Mouse (Mus musculus) right cerebral cortex, postnatal 14 days (tissue): ENCODE data around the gene Prph2.

ENCODE experiments used
- DNase-seq: peaks from one replicate; pipeline ENCODE4 v3.0.0; 2022

Prph2 gene

DNA sequence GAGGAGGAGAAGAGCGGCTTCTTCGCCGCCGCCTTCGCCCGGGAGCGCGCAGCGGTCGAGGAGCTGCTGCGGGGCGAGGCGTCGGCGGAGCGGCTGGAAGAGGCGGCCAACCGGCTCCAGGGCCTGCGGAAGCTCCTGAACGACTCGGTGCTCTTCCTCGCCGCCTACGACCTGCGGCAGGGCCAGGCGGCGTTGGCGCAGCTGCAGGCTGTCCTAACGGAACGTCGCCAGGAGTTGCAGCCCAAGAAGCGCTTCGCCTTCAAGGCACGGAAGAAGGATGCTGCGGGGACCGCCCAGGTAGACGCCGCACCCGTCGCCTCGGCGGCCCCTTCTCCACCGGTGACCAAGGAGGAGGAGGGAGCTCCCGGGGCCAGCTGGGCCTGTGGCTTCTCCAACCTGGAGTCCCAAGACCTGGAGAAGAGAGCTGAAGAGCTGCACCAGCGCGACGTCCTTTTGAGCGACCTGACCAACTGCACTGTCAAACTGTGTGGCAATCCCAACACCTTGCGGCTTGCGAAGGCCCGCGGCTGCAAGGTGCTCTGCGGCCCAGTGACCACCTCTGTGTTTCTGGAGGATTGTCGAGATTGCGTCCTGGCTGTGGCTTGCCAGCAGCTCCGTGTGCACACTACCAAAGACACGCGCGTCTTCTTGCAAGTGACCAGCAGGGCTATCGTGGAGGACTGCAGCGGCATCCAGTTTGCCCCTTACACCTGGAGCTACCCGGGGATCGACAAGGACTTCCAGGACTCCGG is 19.2 kb upstream of the Prph2 start:
- DNase-seq = peak; percentile 38

DNA sequence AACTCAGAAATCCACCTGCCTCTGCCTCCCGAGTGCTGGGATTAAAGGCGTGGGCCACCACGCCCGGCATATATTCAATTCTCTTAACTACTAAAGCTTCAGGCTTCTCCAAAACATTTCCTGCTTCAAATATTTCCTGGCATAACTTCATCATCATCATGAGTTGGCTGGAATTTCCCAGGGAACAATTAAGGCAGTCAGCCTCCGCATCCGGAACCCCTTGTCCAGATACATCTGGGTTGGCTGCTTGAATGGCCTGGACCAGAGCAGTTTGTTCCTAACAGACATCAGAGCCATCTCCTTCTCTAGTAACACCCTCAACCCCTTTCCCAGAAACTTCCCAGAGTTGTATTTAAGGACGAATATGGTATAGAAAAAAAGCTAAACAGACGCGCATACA is 14.8 kb upstream of the Prph2 start:
- DNase-seq = no peak

DNA sequence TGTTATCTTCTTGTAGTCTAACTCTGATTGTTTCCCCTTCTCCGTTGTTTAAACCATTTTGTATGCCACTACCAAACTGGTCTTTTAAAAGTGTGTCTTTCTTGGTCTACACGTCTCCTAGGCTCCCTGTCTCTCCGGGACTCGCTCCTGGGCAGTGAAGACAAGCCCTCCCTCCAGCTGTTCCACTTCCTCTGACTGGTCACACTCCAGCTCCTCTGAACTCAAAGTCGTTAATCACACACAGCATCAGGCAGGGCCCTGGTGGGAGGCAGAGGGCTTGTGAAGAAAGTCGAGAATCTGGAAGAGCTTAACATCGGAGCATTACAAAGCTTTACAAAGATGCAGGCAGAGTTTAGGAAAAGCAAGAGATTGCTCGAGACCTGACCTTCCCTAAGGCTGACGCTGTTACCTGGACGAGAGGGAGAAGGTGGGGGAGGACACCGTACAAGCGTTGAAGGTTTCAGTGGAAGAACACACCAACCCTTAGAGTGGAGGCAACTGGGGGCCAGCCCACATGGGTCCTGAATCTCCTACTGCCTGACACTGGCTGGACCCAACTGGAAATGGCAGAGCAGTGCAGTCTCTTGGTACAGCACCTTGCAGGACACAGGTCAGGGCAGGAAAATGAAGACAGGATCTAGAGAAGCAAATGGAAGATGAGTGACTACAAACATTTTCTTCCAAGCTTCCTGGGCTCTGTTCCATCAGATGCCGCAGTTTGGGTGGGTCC is 12.9 kb upstream of the Prph2 start:
- no peak for DNase-seq

DNA sequence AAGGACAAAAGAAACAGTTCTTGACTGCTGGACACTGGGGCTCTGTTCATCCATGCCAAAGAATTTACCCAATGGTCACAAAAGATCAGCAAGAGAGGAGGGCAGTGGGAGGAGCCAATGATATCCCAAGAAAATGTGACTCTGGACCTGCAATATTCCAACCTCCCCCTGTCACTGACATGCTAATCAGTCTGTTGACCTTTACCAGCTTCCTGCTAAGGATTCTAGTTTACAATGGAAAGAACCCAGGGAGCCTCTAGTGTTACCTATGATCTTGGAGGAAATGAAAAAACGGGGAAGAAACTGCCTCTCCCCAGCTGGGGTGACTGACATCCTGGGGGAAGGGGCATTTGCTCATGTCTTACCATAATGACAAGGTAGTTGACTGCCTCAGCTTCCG is 9.3 kb upstream of the Prph2 start:
- DNase-seq = no peak

DNA sequence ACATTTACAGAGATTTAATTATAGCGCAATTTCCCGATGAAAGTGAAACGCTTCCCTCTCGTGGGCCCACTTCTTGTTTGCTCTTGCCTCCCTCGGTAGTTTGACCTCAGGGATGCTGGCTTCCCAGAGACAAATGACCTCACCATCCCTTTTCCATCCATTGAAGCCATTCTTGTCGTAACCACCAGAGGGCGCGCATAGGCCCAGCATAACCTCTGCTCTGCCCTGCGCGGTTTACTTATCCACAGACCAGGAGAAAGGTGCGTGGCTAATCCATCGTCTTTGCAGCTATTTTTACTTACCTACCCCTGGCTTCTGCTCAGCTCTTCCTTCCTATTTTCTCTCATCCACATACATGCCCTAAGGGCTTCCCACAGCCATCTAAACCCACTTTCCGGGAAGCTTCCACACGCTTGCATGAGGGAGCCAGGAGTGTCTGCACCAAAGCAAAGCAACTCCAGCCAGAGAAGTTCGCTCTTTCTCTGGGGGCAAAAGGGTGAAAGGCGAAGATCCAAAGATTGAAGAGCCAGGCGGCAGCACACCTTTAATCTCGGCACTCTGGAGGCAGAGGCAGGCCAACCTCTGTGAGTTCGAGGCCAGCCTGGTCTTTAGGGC is 6.3 kb upstream of the Prph2 start:
- DNase-seq = peak; percentile 71

DNA sequence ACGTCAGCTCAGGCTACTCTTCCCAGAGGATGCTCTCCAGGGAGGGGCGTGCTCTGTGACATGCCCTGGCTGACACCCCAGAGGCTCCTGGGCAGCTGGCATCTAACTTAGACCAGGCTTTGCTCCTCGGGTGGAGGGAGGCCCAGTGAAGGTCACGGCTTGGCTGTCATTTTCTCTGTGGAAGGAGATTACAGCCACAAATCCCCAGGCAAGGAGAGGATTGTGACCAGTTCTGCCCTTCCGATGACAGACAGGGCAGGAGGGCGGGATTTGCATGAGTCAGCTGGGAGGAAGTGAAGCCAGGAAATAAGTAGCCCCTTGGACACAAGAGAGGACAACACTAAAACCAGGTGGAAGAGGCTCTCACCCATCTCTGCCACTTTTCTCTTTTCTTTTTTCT is 2.1 kb downstream of the Prph2 start:
- no peak for DNase-seq

DNA sequence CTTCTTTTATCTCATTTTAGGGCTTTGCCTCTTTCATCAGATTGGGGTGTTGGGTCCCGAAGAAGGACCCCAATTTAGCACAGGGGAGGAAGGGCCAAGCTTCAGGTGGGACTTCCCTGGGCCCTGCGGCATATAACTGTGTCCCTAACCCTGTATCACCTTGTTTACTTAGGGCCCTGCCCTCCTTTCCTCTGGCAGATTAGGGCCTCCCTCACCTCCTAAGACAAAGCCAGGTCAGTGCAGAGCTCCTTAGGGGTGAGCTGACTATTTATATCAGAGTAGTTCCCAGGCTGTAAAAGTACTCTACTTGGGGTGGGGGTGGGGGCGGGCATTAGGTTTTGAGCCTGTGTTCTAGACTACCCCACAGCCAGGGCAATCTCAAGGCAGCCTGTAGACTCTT is 4.9 kb downstream of the Prph2 start:
- no peak for DNase-seq

DNA sequence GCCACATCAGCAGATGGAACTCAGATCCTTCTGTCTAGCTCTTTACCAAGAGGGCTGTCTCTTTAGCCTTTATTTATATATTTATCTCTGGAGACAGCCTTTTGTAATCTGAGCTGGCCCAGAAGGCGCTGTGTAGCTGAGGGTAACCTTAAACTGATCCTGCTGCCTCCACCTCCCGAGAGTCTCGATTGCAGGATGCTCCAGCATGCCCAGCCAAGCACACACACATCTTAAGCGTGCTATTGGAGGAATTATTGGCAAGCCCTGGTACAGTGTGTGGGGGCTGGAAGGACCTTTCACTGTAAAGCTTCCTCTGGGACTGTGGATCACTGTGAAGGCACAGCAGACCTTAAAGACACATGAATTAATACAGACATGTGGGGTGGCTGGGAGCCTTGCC is 8.7 kb downstream of the Prph2 start:
- no peak for DNase-seq

DNA sequence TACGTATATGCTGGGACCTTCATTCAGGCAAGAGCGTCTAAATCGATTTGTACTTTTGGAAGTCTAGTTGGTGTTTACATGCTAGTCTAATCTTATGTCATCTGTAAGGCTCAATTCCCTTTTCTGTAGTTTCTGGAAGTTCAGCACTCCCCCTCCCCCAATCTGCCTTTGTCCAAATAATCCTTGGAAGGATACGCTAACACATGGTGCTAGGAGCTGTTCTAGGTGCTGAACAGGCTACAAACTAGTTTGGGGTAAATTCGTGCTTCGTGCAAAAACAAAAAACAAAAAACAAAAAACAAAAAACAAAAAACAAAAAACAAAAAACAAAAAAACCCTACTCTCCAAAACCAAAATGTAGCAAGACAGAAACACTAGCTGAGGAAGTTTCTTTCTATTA is 10.6 kb downstream of the Prph2 start:
- no peak for DNase-seq

DNA sequence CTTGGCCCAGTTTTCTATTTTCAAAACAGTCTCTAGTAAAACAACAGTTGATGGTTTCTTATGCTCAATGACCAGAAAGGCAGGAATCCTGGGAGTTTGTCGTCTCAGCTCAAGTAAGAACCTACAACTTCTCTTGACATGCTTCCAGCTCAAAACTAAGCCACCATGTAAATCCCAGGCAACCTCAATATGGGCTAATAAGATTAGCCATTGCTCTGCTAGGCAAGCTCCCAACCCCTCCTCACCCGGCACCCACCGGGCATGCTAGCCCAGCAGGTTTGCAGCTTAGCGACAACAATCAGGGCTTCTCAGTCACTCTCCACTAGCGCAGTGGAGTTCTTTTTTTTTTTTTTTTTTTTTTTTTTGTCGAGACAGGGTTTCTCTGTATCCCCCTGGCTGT is 15.9 kb downstream of the Prph2 start:
- no peak for DNase-seq

DNA sequence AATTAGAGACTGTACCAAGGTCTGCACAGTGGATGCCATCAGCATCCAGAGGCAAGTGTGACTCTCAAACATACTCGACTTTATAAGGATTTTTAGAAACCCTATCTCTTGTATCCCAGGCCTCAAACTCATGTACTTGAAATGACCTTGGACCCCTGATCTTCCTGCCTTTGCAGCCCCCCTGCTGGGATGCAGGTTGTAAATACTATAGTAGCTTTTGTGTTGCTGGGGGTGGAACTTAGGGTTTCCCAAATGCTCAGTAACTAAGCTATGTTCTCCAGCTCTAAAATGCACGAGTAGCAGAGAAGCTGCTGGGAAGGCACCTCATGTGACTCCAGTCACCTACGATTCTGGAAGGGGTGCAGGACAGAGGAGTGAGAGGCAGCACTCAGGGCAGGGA is 16.7 kb downstream of the Prph2 start:
- DNase-seq = no peak

DNA sequence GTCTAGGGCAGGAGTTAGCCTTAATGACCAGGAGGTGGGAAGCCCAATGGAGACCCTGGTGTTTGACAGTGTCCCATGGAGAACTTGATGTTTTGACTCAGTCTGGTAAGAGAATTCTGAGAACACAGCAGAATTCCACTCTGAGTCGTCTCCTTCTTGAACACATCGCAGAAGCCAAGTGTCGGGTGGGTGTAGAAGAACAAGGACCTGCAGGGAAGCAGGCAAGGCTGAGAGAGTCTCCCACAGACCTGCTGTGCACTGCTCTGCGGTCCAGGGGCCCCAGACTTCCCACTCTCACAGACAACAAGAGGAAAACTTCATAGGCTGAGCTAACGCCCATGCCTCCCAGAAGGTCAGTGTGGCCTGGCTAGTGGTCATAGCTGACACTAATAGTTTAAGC is 17.5 kb downstream of the Prph2 start:
- no peak for DNase-seq

DNA sequence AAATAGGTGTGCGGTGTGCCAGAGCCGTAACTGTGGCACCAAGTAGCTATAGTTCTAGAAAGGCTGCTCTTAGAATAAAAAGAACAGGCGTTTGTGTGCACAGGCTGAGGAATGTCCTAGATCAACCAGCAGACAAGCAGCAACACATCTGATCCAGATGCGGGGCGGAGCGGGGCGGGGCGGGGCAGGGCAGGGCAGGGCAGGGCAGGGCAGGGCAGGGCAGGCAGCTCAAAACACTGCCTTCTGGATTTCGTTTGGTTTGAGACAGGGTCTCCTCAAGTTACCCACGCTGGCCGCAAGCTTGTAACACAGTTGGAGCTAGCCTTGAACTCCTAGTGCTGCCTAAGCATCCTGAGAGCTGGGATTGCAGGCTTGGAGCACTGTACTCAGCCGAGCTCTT is 19.0 kb downstream of the Prph2 start:
- no peak for DNase-seq

DNA sequence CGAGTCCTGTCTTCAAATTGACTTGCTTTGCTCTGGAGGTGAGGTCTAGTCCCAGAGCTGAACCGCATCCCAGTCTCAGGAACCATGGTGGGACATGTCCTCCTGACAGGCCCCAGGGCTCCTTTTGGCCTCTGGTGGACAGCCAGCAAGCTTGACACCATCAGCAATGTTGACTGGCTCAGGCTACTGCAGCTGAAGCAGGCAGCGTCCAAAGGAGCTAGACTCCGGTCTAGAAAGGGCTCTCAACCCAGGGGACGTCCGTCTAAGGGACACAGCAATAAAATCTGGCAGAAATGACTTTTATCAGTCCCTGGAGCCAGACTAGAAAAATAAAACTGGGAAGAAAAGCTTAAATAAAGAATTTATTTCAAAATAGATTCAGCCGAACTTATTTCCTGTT is 19.6 kb downstream of the Prph2 start:
- no peak for DNase-seq

DNA sequence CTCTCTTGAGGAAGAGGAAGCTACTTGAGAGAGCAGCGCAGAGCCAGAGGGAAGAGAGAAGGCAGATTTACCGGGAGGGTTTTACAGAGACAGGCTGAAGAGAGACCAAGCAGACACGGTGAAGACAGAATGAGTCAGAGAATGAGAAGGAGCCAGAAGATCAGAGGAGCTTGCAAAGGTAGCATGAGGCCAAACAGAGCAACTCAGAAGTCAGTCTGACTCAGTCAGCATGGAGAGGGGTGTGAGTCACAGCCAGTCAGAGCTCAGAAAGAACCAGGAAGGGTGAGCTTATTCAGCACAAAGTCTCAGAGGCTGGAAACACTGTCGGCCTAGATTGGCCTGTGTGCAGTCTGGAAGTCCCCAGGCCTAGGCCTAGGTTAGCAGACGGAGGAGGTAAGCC is 22.7 kb downstream of the Prph2 start:
- DNase-seq = no peak

DNA sequence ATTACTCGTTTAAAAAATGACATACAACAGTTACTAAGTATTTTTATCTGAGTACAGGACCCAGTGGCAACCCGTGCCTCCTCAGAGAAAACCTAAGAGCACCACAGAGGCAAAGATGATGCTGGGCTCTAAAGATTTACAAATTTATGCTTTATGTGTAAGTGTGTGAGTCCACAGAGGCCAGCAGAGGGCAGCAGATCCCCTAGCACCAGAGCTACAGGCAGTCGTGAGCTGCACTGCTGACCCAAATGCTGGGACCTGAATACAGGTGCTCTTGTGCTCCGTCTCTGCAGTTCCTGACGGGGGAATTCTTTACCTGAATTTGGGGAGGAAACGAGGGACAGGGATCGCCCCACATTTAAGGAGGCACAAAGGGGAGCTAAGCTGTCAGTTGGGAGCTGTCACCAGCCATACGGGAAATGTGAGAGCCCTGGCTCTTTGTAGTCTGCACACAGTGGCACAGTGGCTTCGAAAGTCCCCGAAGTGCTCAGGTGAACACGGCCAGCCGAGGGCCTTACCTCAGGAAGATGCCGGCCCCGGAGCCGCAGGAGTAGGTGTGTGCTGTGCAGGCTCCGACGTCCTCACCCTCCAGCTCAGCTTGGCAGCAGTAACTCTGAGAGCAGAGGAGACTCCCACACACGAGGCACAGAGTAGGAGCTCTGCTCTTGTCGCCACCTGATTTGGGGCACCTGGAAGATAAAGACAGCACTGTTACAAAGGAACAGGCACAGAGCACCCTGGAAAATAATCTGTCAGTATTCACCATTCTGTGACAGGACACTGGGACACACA is 23.5 kb downstream of the Prph2 start:
- peak; percentile 69 for DNase-seq

DNA sequence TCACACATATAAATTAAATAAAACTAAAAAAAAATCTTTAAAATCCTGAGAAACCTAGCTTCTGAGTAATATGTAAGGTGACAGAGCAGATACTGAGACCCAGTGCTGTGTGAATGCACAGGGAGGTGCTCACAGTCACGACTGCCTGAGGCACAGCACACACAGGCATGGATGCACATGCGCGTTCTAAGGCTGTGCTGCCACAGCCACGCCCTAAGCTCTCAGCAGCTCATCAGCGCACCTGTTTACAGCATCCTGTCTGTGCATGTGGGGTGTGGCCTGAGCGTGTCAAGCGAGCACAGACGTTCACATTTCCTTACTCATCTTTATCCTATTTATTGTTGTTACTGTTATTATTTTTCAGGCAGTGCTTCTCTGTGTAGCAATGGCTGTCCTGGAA is 30.2 kb downstream of the Prph2 start:
- DNase-seq = no peak

DNA sequence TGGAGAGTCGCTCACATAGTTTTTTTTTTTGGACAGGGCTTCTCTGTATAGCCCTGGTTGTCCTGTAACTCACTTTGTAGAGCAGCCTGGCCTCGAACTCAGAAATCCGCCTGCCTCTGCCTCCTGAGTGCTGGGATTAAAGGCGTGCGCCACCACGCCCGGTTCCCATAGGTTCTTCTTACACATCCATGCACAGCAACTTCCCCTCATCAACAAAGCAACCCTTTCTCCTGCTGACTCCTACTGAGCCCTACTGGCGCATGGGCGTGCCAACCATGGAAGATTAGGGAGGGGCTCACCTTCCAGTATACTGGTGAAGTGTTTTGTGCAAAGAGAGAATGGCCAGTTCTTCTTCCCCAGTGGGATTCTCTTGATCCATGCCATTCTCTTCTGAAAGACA is 32.2 kb downstream of the Prph2 start:
- no peak for DNase-seq

DNA sequence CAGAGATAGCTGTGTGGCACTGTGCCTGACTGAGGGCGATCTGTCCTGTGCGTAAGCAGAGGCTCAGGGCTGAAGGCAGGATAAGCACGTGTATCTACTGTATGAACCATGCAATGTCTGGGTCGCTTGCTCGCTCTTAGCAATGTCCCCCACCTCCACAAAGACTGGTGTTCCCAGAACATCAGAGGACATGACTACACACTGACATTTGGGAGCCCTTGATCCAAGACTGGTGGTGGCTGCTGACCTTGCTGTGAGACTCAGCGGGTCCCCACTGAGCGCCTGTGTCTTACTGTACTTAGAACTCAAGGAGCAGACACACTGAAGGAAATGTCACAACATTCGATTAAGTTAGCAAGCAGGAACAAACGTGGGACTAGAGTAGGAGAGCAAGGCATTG is 36.0 kb downstream of the Prph2 start:
- DNase-seq = no peak

DNA sequence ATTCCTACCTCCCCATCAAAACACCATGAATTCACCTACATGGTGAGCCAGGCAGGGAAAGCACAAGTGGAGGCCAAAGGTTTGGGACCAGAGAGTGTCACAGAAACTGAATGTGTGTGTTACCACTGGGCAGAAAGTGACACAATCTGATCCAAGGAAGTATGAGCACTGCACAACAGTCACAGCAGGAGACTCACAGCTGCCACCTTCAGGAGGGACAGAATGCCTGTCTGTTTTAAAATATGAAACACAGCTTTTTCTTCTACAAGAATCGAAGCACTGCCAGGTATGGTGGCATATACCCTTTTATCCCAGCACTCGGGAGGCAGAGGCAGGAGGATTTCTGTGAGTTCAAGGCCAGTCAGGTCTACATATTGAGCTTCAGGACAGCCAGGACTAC is 47.8 kb downstream of the Prph2 start:
- no peak for DNase-seq

DNA sequence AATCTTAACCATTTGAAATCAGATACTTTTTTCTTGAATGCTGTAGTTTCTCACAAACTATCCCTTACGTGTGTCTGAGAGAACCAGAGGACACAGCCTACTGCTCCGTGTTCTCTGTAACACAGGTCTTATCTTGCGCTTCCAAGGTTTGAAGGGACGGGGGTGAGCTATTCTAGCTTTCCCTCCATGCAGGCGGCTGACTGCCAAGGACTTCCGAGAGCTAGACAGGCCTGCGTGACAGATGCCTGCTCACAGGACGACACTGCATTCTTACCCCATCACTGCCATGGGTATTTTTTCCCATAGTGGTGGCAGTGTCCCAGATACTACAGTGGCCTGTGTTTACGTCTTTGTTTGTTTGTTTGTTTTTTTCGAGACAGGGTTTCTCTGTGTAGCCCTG is 50.0 kb downstream of the Prph2 start:
- DNase-seq = no peak

DNA sequence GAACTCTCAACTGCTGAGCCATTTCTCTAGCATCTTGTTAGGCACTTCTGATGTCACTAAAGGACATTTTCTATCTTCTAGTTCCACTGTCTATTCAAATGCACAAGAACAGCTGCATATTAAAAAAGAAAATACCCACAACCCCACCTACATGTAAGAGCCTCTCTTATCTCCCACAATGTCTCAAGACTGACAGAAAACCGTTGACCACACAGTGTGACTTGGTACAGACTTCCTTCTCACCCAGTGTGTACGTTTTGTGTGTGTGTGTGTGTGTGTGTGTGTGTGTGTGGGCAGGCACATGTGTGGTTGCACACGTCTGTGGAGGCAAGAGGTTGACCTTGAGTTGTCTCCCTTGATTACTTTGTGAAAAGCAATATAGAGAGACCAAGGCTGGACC is 51.9 kb downstream of the Prph2 start:
- DNase-seq = no peak

DNA sequence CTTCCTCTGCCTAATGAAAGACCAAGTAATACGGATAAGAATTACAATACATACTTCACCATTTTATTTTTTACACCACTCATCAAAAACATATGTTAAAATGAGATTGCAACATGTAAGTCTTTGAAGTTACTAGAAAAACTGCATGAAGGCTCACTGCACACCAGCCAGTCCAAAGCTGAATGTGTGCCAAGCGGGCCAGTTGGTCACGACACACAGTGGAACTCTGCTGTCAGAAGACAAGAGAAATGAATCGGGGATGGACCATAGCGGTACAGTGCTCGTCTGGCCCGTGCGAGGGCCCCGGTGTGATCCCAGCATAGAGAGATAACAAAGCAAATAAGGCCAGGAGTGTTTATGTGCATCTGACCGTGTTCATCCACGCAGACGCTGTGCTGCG is 52.9 kb downstream of the Prph2 start:
- no peak for DNase-seq

DNA sequence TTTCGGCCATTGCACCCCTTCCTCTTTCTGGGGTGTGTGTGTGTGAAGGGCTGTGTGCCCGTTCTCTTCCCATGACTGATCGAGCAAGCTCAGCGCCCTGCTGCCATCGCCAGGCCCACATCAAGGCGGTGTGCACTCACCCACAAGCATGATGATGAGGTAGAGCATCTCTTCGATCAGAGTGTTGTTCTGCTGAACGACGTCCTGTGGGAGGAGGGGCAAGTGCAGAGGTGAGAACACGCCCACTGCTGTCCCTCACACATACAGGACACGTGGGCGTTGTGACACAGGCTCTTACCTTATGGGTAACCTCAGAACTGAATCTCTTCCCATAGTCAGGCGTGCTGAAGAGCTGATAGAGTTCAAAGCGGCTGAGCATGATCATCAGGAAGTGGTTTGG is 56.6 kb downstream of the Prph2 start:
- DNase-seq = no peak
